Mouse (Mus musculus) gastrocnemius, postnatal 36 days (tissue): ENCODE measurements around the gene Sem1. TPM values are rescaled to one million over a fixed set of nuclear protein-coding genes. Genes with fewer than 3 reads are reported as not detected.
"Not testable (repeated sequence)": the region's sequence is repeated elsewhere in the genome, so short reads cannot be mapped to it uniquely, and the experiment has no call there.

Experiments used
- DNase-seq, 2 experiments: peaks; one replicate each; pipeline ENCODE4 v3.0.0; 2022
- intact Hi-C: fragments of 180-260 bp; cut with DNase I; formaldehyde crosslinking; loops from one replicate; pipeline ENCODE4 v1.15.1; 2025
- total RNA-seq, 2 experiments: library from RNA; stranded (reverse); gene quantifications; 2 replicates each; pipeline ENCODE4 v1.2.3; 2021

Sem1 gene
- total RNA-seq, 2 experiments from 2014 or later: 55.3 to 61.0 TPM

DNA sequence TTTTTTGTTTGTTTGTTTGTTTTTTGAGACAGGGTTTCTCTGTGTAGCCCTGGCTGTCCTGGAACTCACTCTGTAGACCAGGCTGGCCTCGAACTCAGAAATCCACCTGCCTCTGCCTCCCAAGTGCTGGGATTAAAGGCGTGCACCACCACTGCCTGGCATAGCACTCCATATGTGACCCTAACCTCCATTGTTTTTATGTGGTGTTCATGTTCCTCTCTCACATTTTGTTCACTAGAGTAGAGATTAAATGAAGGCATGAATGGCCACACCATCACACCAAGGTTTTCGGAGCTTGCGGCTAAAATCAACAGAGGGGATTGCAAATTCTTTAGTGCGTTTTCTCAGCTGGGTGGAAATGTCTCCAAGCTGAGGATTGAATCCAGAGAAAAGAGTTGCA, 42.1 kb downstream of the Sem1 start:
- intact Hi-C loops, DNase-seq: not testable (repeated sequence)
